Mouse (Mus musculus): Measurements from ENCODE around the gene Inip. TPM values are rescaled to one million over a fixed set of nuclear protein-coding genes. Genes with fewer than 3 reads are reported as not detected.

Gene Inip
- total and polyA plus RNA-seq, 2 experiments from 2014 or later = 17.3 to 25.2 TPM

DNA sequence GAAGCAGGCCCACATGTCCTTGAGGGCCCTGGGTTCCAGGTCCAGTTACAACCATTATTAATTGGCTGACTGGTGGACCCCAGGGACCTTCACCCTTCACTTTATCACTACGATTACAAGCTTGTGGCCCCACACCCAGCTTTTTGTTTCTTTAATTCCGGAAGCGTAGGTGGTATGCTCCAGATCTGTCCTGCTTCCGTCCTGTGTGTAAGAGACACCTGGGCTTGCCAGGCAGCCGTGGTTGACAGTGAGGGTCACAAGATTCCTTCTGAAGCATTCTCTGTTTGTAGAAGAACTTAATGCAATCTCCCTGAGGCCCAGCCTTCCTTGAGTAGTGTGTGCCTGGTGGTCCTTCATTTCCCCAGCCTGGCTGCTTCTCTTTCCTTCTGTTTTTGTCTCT lies 23.5 kb upstream of the Inip start:
- ATAC-seq (ENCODE audit: insufficient read depth, low read depth) = no peak
- whole genome bisulfite sequencing = 88% methylated on average over 5 of the region's 5 CpGs
- no peak overlapping the region for H3K27ac ChIP-seq (ENCODE audit: low read depth)
- no peaks in the 10 kb centered on the region for H3K27me3 ChIP-seq (ENCODE audit: control insufficient read depth, insufficient read depth, low read length)
- 0 out of 2 replicates have a peak, but pooled peaks cover 7% of the 10 kb centered on the region for H3K4me1 ChIP-seq (ENCODE audit: control insufficient read depth, insufficient read depth)
- DNase-seq (ENCODE audit: low spot score) = no peak
- no peaks in the 10 kb centered on the region for H3K36me3 ChIP-seq (replicated peaks; ENCODE audit: control insufficient read depth, insufficient read depth, low read length)
- H3K9ac ChIP-seq (replicated peaks; ENCODE audit: low read depth, low read length) = no peak overlapping the region
- H3K4me2 ChIP-seq (ENCODE audit: low read depth, low read length) = no peak overlapping the region
- no peaks in the 10 kb centered on the region for H3K9me3 ChIP-seq (replicated peaks; ENCODE audit: control insufficient read depth, low read length)
- TF ChIP-seq CTCF (IDR thresholded peaks at IDR 0.05; ENCODE audit: low read depth) (no peak), EP300 (IDR thresholded peaks at IDR 0.05; ENCODE audit: low read depth) (no peak)
- no peak overlapping the region for H3K4me3 ChIP-seq (ENCODE audit: low read depth, low read length)

DNA sequence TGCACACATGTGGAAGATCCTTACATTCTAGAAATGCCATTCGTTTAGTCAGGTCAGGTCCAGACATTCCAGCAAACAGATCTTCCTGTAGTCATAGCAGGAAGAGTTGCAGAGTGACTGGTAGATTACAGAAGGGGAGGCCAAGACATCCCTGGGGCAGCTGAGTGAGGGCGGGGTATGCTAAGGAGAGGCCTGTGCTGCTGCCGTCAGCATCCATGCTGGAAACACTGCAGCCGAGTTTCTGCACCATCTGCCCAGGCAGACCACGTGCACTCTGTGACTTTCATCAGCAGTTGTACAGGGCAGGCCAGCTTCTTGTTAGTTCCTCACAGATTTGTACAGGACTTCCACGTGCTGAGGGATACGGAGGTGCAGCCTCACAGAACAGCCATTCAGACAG lies 22.1 kb upstream of the Inip start:
- ATAC-seq (ENCODE audit: insufficient read depth, low read depth) (peak; percentile 57), DNase-seq (ENCODE audit: low spot score) (no peak)

DNA sequence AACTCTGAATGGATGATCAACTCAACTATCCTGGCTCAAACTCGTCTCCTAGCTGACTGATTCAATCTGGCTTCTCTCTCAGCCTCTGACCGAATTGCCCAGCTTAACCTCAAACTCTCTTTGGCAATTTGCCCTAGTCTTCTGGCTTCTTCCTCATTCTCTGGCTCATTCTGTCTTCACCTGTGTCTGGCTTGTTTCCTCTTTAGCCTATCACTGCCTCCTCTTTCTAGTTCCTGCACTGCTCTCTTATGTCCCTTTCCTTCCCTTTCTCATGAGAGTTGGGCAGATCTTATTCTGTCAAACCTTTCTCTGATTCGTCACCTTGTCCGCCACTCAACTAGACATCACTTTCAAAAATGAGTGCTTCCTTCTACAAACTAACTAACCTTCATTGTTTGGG lies 20.7 kb upstream of the Inip start:
- no peaks in the 10 kb centered on the region for H3K9me3 ChIP-seq (replicated peaks; ENCODE audit: control insufficient read depth, low read length)
- H3K27me3 ChIP-seq (ENCODE audit: control insufficient read depth, insufficient read depth, low read length) = no peaks in the 10 kb centered on the region
- H3K36me3 ChIP-seq (replicated peaks; ENCODE audit: control insufficient read depth, insufficient read depth, low read length) = no peaks in the 10 kb centered on the region
- WGBS = 63% methylated on average over 4 of the region's 4 CpGs
- no peak overlapping the region for H3K9ac ChIP-seq (replicated peaks; ENCODE audit: low read depth, low read length)
- H3K27ac ChIP-seq (ENCODE audit: low read depth) = no peak overlapping the region
- TF ChIP-seq EP300 (IDR thresholded peaks at IDR 0.05; ENCODE audit: low read depth) (no peak), CTCF (IDR thresholded peaks at IDR 0.05; ENCODE audit: low read depth) (no peak)
- ATAC-seq (ENCODE audit: insufficient read depth, low read depth) (no peak), DNase-seq (ENCODE audit: low spot score) (no peak)
- H3K4me1 ChIP-seq (ENCODE audit: control insufficient read depth, insufficient read depth) = peaks cover 15% of the 10 kb centered on the region; the same call in 1 of the 2 replicates
- no peak overlapping the region for H3K4me2 ChIP-seq (ENCODE audit: low read depth, low read length)
- H3K4me3 ChIP-seq (ENCODE audit: low read depth, low read length) = no peak overlapping the region

More for the DNA sequence above, 22.1 kb upstream of the Inip start:
- Histone ChIP-seq H3K4me2 (ENCODE audit: low read depth, low read length) (no peak overlapping the region), H3K9me3 (replicated peaks; ENCODE audit: control insufficient read depth, low read length) (no peaks in the 10 kb centered on the region), H3K4me3 (ENCODE audit: low read depth, low read length) (no peak overlapping the region), H3K4me1 (ENCODE audit: control insufficient read depth, insufficient read depth) (peaks cover 15% of the 10 kb centered on the region; the same call in 1 of the 2 replicates), H3K9ac (replicated peaks; ENCODE audit: low read depth, low read length) (no peak overlapping the region), H3K27me3 (ENCODE audit: control insufficient read depth, insufficient read depth, low read length) (no peaks in the 10 kb centered on the region), H3K36me3 (replicated peaks; ENCODE audit: control insufficient read depth, insufficient read depth, low read length) (no peaks in the 10 kb centered on the region), H3K27ac (ENCODE audit: low read depth) (no peak overlapping the region)
- WGBS = 22% methylated on average over 7 of the region's 7 CpGs
- TF ChIP-seq CTCF (IDR thresholded peaks at IDR 0.05; ENCODE audit: low read depth) = no peak
- no peak for TF ChIP-seq EP300 (IDR thresholded peaks at IDR 0.05; ENCODE audit: low read depth)

- no peak for ATAC-seq (ENCODE audit: insufficient read depth, low read depth)
- Histone ChIP-seq H3K9ac (replicated peaks; ENCODE audit: low read depth, low read length) (no peak overlapping the region), H3K4me2 (ENCODE audit: low read depth, low read length) (no peak overlapping the region), H3K9me3 (replicated peaks; ENCODE audit: control insufficient read depth, low read length) (no peaks in the 10 kb centered on the region), H3K36me3 (replicated peaks; ENCODE audit: control insufficient read depth, insufficient read depth, low read length) (no peaks in the 10 kb centered on the region), H3K4me3 (ENCODE audit: low read depth, low read length) (no peak overlapping the region), H3K27ac (ENCODE audit: low read depth) (no peak overlapping the region), H3K27me3 (ENCODE audit: control insufficient read depth, insufficient read depth, low read length) (no peaks in the 10 kb centered on the region), H3K4me1 (ENCODE audit: control insufficient read depth, insufficient read depth) (peaks cover 17% of the 10 kb centered on the region; the same call in 1 of the 2 replicates)
- DNase-seq (ENCODE audit: low spot score) = no peak
- WGBS = 94% methylated on average over 1 of the region's 1 CpGs
- TF ChIP-seq EP300 (IDR thresholded peaks at IDR 0.05; ENCODE audit: low read depth) (no peak), CTCF (IDR thresholded peaks at IDR 0.05; ENCODE audit: low read depth) (no peak)
Measured at GRCm38 (mm10) chr4:59821516-59821915, 20.1 kb upstream of the Inip start.

GRCm38 (mm10) chr4:59819477-59820022 lies 18.2 kb upstream of the Inip start:
- H3K36me3 ChIP-seq (replicated peaks; ENCODE audit: control insufficient read depth, insufficient read depth, low read length) = no peaks in the 10 kb centered on the region
- H3K4me3 ChIP-seq (ENCODE audit: low read depth, low read length) = no peak overlapping the region
- no peak for TF ChIP-seq EP300 (IDR thresholded peaks at IDR 0.05; ENCODE audit: low read depth)
- TF ChIP-seq CTCF (IDR thresholded peaks at IDR 0.05; ENCODE audit: low read depth) = no peak
- no peak overlapping the region for H3K9ac ChIP-seq (replicated peaks; ENCODE audit: low read depth, low read length)
- H3K27ac ChIP-seq (ENCODE audit: low read depth) = 0 out of 2 replicates have a peak overlapping the region, but pooled peaks have one; percentile 1
- WGBS = 27% methylated on average over 12 of the region's 12 CpGs
- DNase-seq (ENCODE audit: low spot score) (no peak), ATAC-seq (ENCODE audit: insufficient read depth, low read depth) (peak; percentile 27; the same call in 1 of the 2 replicates)
- H3K27me3 ChIP-seq (ENCODE audit: control insufficient read depth, insufficient read depth, low read length) = no peaks in the 10 kb centered on the region
- H3K9me3 ChIP-seq (replicated peaks; ENCODE audit: control insufficient read depth, low read length) = no peaks in the 10 kb centered on the region
- H3K4me1 ChIP-seq (ENCODE audit: control insufficient read depth, insufficient read depth) = peaks cover 35% of the 10 kb centered on the region
- 0 out of 2 replicates have a peak overlapping the region, but pooled peaks have one; percentile 1 for H3K4me2 ChIP-seq (ENCODE audit: low read depth, low read length)

GRCm38 (mm10) chr4:59819054-59819472 lies 17.7 kb upstream of the Inip start:
- Histone ChIP-seq H3K36me3 (replicated peaks; ENCODE audit: control insufficient read depth, insufficient read depth, low read length) (no peaks in the 10 kb centered on the region), H3K9me3 (replicated peaks; ENCODE audit: control insufficient read depth, low read length) (no peaks in the 10 kb centered on the region), H3K27me3 (ENCODE audit: control insufficient read depth, insufficient read depth, low read length) (no peaks in the 10 kb centered on the region), H3K9ac (replicated peaks; ENCODE audit: low read depth, low read length) (no peak overlapping the region), H3K4me1 (ENCODE audit: control insufficient read depth, insufficient read depth) (peaks cover 40% of the 10 kb centered on the region), H3K4me3 (ENCODE audit: low read depth, low read length) (no peak overlapping the region), H3K27ac (ENCODE audit: low read depth) (0 out of 2 replicates have a peak overlapping the region, but pooled peaks have one; percentile 1), H3K4me2 (ENCODE audit: low read depth, low read length) (no peak overlapping the region)
- no peak for DNase-seq (ENCODE audit: low spot score)
- 37% methylated on average over 7 of the region's 7 CpGs for WGBS
- no peak for ATAC-seq (ENCODE audit: insufficient read depth, low read depth)
- no peak for TF ChIP-seq CTCF (IDR thresholded peaks at IDR 0.05; ENCODE audit: low read depth)
- no peak for TF ChIP-seq EP300 (IDR thresholded peaks at IDR 0.05; ENCODE audit: low read depth)
